Mouse (Mus musculus) lung, adult 2 months (tissue): ENCODE results near the gene Gm20388.

Experiments used
- CTCF ChIP-seq: fragments of 200-500 bp; IDR thresholded peaks from 2 replicates; pipeline ENCODE4 v1.5.1; 2011; ENCODE audit warnings: mild to moderate bottlenecking, low read length, control low read depth; ENCODE audit not compliant: insufficient read depth
- POLR2A ChIP-seq: fragments of 200-500 bp; IDR thresholded peaks from 2 replicates; pipeline ENCODE4 v1.6.1; 2011; ENCODE audit warnings: low read depth, mild to moderate bottlenecking, control low read depth, low read length, borderline replicate concordance; ENCODE audit errors: extremely low read depth

- TF ChIP-seq CTCF (no peak), POLR2A (no peak)
These were observed 225.0 kb downstream of the Gm20388 start for GRCm38 (mm10) chr8:120135687-120136086.
